Mouse (Mus musculus) ES-E14 (cell line): ENCODE results near the gene Cubn. TPM values are rescaled to one million over a fixed set of nuclear protein-coding genes. Genes with fewer than 3 reads are reported as not detected.

ENCODE experiments used
- DNase-seq: peaks from one replicate; pipeline ENCODE4 v3.0.0-alpha.2; 2013; ENCODE audit warnings: low read depth, low spot score
- H3K27ac ChIP-seq: 2 replicates; pipeline ENCODE4 v1.5.1; 2012; ENCODE audit warnings: low read depth, mild to moderate bottlenecking, low read length, moderate library complexity, mixed read lengths; ENCODE audit not compliant: poor library complexity, insufficient read depth, severe bottlenecking
- H3K36me3 ChIP-seq: 2 replicates; pipeline ENCODE4 v1.6.1; 2012; ENCODE audit warnings: mild to moderate bottlenecking, low read length, moderate library complexity, mixed read lengths; ENCODE audit not compliant: control insufficient read depth, poor library complexity, insufficient read depth, severe bottlenecking
- H3K4me1 ChIP-seq, 2 experiments: fragments of 150-350 bp in 1 of 2; sonication (generic) in 1 of 2; 2 replicates each; pipeline ENCODE4 v1.6.1; 2012; ENCODE audit warnings: low read length in 2 of 2, mild to moderate bottlenecking in 1 of 2, mixed read lengths in 1 of 2; ENCODE audit not compliant: control insufficient read depth in 2 of 2, insufficient read depth in 2 of 2, poor library complexity in 1 of 2
- H3K4me3 ChIP-seq, 2 experiments: fragments of 150-350 bp in 1 of 2; sonication (generic) in 1 of 2; 2 replicates each; pipeline ENCODE4 v1.5.1; 2012; ENCODE audit warnings: low read length in 2 of 2, low read depth in 1 of 2, mild to moderate bottlenecking in 1 of 2, mixed read lengths in 1 of 2; ENCODE audit not compliant: insufficient read depth in 1 of 2, poor library complexity in 1 of 2, severe bottlenecking in 1 of 2
- H3K9ac ChIP-seq: 2 replicates; pipeline ENCODE4 v1.6.1; 2012; ENCODE audit warnings: low read depth, mild to moderate bottlenecking, low read length, mixed read lengths; ENCODE audit not compliant: poor library complexity, insufficient read depth, severe bottlenecking
- H3K9me3 ChIP-seq: fragments of 150-350 bp; sonication (generic); 2 replicates; pipeline ENCODE4 v1.6.1; 2012; ENCODE audit warnings: low read depth, mild to moderate bottlenecking, low read length; ENCODE audit not compliant: control insufficient read depth, insufficient read depth
- CHD2 ChIP-seq: IDR thresholded peaks from 2 replicates; pipeline ENCODE4 v1.6.1; 2014; ENCODE audit warnings: mild to moderate bottlenecking, low read depth, low read length, inconsistent platforms
- HCFC1 ChIP-seq: IDR thresholded peaks from 2 replicates; pipeline ENCODE4 v1.6.1; 2012; ENCODE audit warnings: low read length, inconsistent platforms, borderline replicate concordance; ENCODE audit not compliant: insufficient read depth
- MAFK ChIP-seq: IDR thresholded peaks from 2 replicates; pipeline ENCODE4 v1.6.1; 2014; ENCODE audit warnings: mild to moderate bottlenecking, low read depth, low read length, inconsistent platforms; ENCODE audit not compliant: insufficient read depth
- ZC3H11A ChIP-seq: IDR thresholded peaks from 2 replicates; pipeline ENCODE4 v1.6.1; 2012; ENCODE audit warnings: low read depth, mild to moderate bottlenecking, inconsistent platforms, low read length, borderline replicate concordance
- ZNF384 ChIP-seq: IDR thresholded peaks from 2 replicates; pipeline ENCODE4 v1.6.1; 2012; ENCODE audit warnings: low read depth, low read length, inconsistent platforms
- in situ Hi-C, 2 experiments: fragments of 600-800 bp; cut with MboI; formaldehyde crosslinking; loops; one replicate each; pipeline ENCODE4 v1.15.1; 2025; ENCODE audit warnings: low sequenced_read_pairs in 2 of 2, inconsistent platforms in 1 of 2; ENCODE audit not compliant: unreplicated experiment in 2 of 2
- total RNA-seq: library from RNA; depleted of rRNA; stranded (reverse); fragments of 300-350 nt; gene quantifications from 2 replicates; pipeline ENCODE4 v1.2.3, GENCODE M21; 2012

Cubn gene
- total RNA-seq, 1 experiment: 18.2 TPM

DNA sequence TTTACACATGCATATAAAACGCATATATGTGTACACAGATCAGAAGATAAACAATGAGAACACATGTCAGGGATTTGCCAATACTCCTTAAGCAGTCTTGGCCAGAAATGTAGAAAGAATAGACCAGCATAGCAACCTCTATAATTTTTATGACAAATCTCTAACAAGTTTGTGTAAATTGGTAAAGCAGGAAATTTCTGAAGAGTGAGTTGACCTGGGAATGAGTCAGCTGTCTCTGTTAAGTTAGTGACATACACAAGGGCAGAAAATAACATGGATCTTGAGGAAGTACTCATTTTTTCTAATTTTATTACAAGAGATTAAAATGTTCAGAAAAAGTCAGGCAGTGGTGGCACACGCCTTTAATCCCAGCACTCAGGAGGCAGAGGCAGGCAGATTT is 34.6 kb upstream of the Cubn start:
- Histone ChIP-seq H3K36me3 (no peaks in the 10 kb centered on the region), H3K9me3 (no peaks in the 10 kb centered on the region), H3K4me1 (no peaks in the 10 kb centered on the region), H3K27ac (no peak overlapping the region), H3K9ac (no peak overlapping the region), H3K4me3 (no peak overlapping the region)
- no peak for DNase-seq
- TF ChIP-seq ZNF384 (no peak), CHD2 (no peak)
- in situ Hi-C loops: no loop called here

DNA sequence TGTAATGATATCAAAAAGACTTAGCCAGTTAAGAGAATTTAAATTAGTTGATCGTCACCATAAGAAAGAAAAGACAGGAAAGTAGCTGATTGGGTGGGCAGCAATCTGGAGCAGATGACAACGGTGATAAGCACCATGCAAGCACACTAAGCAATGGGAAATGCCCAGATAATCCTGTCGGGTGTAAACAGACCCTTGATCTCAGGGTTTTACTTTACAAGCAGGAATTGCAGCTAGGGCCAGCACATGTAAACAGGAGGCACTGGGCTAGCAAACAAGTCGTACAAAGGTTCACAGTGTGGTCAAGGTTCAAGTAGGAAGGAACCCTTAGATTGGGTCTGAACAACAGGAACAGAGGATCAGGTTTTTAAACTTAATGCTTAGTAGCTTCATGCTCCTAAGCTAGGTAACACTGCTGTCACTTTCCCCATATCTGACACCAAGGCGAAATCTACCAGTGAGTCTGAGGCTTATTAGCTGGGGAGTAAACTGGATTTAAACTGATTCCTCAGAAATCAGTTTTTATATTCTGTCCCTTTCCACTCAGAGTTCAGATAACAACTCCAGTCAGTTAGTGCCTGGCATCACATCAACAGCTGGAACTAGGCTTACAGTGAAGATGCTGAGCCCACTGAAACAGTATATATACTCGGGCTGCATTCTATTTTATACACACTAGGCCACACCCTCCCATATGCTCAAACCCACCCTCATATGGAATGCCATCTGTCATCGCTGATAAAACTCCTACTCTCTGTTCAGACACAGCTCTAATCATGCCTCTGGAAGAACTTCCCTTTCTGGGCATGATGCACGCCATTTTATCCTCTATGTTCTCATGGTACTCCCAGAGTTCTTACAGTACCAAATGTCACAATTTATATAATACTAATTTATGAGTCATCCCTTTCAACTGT is 32.2 kb upstream of the Cubn start:
- Histone ChIP-seq H3K4me1 (no peaks in the 10 kb centered on the region), H3K27ac (no peak overlapping the region), H3K4me3 (no peak overlapping the region), H3K9ac (no peak overlapping the region), H3K36me3 (no peaks in the 10 kb centered on the region), H3K9me3 (no peaks in the 10 kb centered on the region)
- DNase-seq: no peak
- in situ Hi-C loops: no loop called here
- no peak for TF ChIP-seq HCFC1
- no peak for TF ChIP-seq MAFK
- no peak for TF ChIP-seq CHD2

DNA sequence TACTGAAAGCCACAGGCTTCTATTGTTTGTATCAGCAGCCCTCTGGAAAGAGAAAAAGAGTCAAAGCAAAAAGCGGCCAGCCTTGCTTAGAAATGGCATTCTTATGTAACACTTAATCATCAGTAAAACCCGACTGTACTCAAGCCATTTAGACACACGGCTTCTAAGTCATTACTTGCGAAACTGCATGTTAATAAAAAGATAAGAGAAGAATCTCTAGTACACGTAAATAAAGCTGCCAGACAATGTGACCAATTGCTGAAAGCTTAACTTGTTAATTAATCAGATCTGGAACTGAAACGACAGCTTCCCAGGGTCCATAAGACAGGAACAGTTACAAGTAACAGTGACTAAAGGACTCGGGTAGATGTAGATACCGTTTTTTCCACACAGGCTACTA is 30.5 kb upstream of the Cubn start:
- no peak overlapping the region for H3K27ac ChIP-seq
- in situ Hi-C loops: no loop called here
- H3K9ac ChIP-seq: no peak overlapping the region
- H3K4me1 ChIP-seq: no peaks in the 10 kb centered on the region
- no peak for DNase-seq
- H3K9me3 ChIP-seq: no peaks in the 10 kb centered on the region
- H3K4me3 ChIP-seq: no peak overlapping the region
- H3K36me3 ChIP-seq: no peaks in the 10 kb centered on the region
- no peak for TF ChIP-seq ZNF384

DNA sequence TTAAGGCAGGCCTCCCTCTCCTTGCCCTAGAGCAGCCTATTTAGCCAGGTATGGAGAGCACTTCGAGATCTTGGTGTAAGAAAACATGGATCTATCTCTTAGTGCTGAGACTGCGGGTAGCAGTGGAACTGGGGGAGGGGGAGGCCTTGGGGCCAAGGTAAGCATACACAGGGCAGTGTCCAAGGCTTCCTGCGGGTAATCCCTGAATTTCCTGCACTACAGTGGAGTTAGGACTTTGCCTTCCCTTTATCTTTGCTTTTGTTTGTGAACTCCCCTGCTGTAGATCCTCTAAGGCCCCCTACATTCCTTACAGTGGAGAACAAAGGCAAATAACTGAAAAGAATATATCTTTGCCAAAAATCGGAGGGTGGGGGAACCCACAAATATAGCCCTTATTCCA is 23.3 kb upstream of the Cubn start:
- no peaks in the 10 kb centered on the region for H3K36me3 ChIP-seq
- DNase-seq: no peak
- no peak overlapping the region for H3K27ac ChIP-seq
- in situ Hi-C loops: no loop called here
- peaks cover 0 to 2% of the 10 kb centered on the region in 2 experiments; a peak in 1 of 4 replicates for H3K4me1 ChIP-seq
- TF ChIP-seq ZNF384 (no peak), HCFC1 (no peak), MAFK (no peak), ZC3H11A (no peak), CHD2 (no peak)
- no peaks in the 10 kb centered on the region for H3K9me3 ChIP-seq
- H3K4me3 ChIP-seq: no peak overlapping the region
- no peak overlapping the region for H3K9ac ChIP-seq

DNA sequence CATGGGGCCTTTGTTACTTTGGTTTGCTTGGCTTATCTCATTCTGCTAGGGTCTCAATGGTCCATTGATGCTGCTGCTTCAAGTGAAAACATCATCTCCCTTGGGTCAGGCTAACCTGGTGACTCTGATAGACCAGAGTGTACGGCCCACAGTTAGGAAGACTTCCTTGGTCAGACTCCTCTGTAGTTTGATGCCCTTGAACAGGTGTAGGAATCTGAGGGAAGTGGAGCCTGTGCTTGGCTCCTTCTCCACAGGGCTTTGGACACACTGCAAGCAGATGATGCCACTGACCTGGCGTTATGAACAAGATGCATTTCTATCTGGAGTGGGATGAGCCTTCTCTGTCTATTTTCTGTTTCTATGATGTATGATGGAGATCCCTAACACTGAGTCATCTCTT is 11.1 kb upstream of the Cubn start:
- in situ Hi-C loops: no loop called here
- H3K36me3 ChIP-seq: no peaks in the 10 kb centered on the region
- TF ChIP-seq MAFK (no peak), ZC3H11A (no peak), HCFC1 (no peak), CHD2 (no peak), ZNF384 (no peak)
- no peaks in the 10 kb centered on the region for H3K9me3 ChIP-seq
- no peak for DNase-seq
- no peak overlapping the region for H3K4me3 ChIP-seq
- no peak overlapping the region for H3K9ac ChIP-seq
- H3K4me1 ChIP-seq: no peaks in the 10 kb centered on the region
- no peak overlapping the region for H3K27ac ChIP-seq
